Mouse (Mus musculus): ENCODE data around the gene Tex22.

- no peak for TF ChIP-seq POLR2A (IDR thresholded peaks at IDR 0.05; ENCODE audit: insufficient read depth, low read depth, low read length)
- no peak for TF ChIP-seq CTCF (IDR thresholded peaks at IDR 0.05)
These were observed 61.1 kb downstream of the Tex22 start for GRCm38 (mm10) chr12:113135401-113135800.

Data from heart, adult 2 months (tissue).